Mouse (Mus musculus): Measurements from ENCODE around the gene Rap2a. TPM values are rescaled to one million over a fixed set of nuclear protein-coding genes. Genes with fewer than 3 reads are reported as not detected.

The Rap2a gene
- total RNA-seq, 2 experiments from 2014 or later, result 22.0 to 23.4 TPM

GRCm38 (mm10) chr14:120543846-120544245, 65.6 kb downstream of the Rap2a start:
- no peak for DNase-seq

- DNase-seq, result no peak
These were observed 66.3 kb downstream of the Rap2a start for GRCm38 (mm10) chr14:120544495-120544894.

GRCm38 (mm10) chr14:120544946-120545345, 66.7 kb downstream of the Rap2a start:
- no peak for DNase-seq

Other genes starting within 250 kb of the Rap2a start
- 100 to 1,000 TPM; 193 TPM for gene Mbnl2, start 202.8 kb upstream of the Rap2a start, total RNA-seq (2021)